Mouse (Mus musculus) left cerebral cortex, postnatal 14 days (tissue): ENCODE data around the gene Smcp. TPM values are rescaled to one million over a fixed set of nuclear protein-coding genes. Genes with fewer than 3 reads are reported as not detected.

ENCODE experiments used
- DNase-seq, 2 experiments: peaks; one replicate each; pipeline ENCODE4 v3.0.0; 2021 to 2022; ENCODE audit warnings: low spot score in 2 of 2, mixed read lengths in 1 of 2
- intact Hi-C: fragments of 180-260 bp; cut with DNase I; formaldehyde crosslinking; loops from one replicate; pipeline ENCODE4 v1.15.1; 2025
- long read RNA-seq, 2 experiments: library from polyadenylated mRNA; stranded (forward); transcript quantifications; one replicate each; pipeline ENCODE4 v2.0.0; 2021
- total RNA-seq, 2 experiments: library from RNA; stranded (reverse); gene quantifications; 2 replicates each; pipeline ENCODE4 v1.2.3; 2021

The Smcp gene
- total RNA-seq: not detected
- long read RNA-seq, experiment 1: 0 reads
- long read RNA-seq, experiment 2: 0 reads

- DNase-seq: no peak
- intact Hi-C loops: no loop called here
Observed at GRCm38 (mm10) chr3:92588858-92589257, at the start of gene Smcp. Gene Smcp (minus strand): TSS chr3:92588997.

DNA sequence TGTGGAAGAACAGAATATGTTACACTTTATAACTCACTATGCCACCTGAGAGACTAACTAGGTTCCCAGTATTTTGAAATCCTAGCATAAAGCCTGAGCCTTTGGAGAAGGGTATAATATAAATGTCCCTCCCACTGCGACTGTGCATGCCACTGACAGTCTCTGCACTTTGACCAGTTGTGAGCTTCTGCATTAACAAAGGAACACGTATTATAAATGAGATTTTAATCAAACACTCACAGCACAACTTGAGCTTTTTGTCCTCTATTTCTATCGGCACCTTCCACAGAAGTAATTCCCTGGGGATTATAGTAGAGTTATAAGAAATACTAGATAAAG lies 49.8 kb upstream of the Smcp start:
- no peak for DNase-seq
- intact Hi-C loops: no loop called here

GRCm38 (mm10) chr3:92637745-92638652 lies 49.2 kb upstream of the Smcp start:
- intact Hi-C loops: no loop called here
- no peak for DNase-seq

- intact Hi-C loops: no loop called here
- no peak for DNase-seq
Observed at GRCm38 (mm10) chr3:92621560-92621959, 32.8 kb upstream of the Smcp start, which contains the start of gene Lce6a. Gene Lce6a (minus strand): TSS chr3:92621660.

- intact Hi-C loops: loop anchor here (10.0 kb wide), 2 partner anchors 215 to 455 kb away; no protein-coding TSS in a partner anchor
- no peak for DNase-seq
Observed at GRCm38 (mm10) chr3:92609804-92610203, 21.0 kb upstream of the Smcp start.

DNA sequence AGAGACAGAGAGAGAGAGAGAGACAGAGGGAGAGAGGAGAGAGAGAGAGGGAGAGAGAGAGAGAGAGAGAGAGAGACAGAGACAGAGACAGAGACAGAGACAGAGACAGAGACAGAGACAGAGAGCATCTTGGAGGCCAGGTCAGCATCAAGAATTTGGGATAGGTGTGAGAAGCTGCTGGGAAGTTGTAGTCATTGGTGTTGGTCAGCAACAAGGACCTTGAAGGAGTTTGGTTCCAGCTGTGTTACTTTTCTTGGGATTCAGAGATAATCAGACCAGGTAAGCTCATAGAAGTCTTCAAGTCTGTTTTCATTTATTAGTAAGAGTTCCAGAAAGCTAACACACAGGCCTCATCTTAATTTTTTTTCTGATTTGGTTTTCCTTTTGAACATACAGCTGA lies 18.6 kb upstream of the Smcp start, which contains the start of gene 2210017I01Rik:
Gene 2210017I01Rik (minus strand): TSS at position 101 of the 400 bp plus-strand sequence.
- intact Hi-C loops: loop anchor here (10.0 kb wide), 2 partner anchors 213 to 453 kb away; no protein-coding TSS in a partner anchor
- no peak for DNase-seq

GRCm38 (mm10) chr3:92602169-92602568 lies 13.4 kb upstream of the Smcp start:
- DNase-seq: no peak
- intact Hi-C loops: loop anchor here (10.0 kb wide), 2 partner anchors 207 to 447 kb away; no protein-coding TSS in a partner anchor

- DNase-seq: no peak
- intact Hi-C loops: loop anchor here (10.0 kb wide), 2 partner anchors 206 to 446 kb away; no protein-coding TSS in a partner anchor
Observed at GRCm38 (mm10) chr3:92600456-92600855, 11.7 kb upstream of the Smcp start.

DNA sequence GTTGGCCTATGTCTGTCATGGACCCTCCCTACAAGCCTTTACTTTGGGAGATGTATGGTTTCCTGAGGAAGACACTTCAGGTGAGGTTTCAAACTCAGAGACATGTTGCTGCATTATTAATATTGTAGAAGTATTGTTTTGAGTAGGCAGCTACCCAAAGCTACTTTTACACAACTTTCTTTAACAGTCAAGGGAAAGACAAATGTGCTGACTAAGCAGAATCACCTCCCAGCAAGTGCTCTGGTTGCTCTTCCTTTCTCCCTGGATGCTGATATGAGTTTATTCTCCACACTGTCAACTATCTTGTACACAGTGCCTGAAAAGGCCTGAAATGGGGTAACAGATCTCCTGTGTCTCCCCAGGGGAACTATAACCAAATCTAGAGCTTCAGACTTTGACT lies 11.2 kb upstream of the Smcp start:
- no peak for DNase-seq
- intact Hi-C loops: loop anchor here (10.0 kb wide), 2 partner anchors 205 to 445 kb away; no protein-coding TSS in a partner anchor

GRCm38 (mm10) chr3:92598429-92598828 lies 9.6 kb upstream of the Smcp start:
- intact Hi-C loops: no loop called here
- no peak for DNase-seq

DNA sequence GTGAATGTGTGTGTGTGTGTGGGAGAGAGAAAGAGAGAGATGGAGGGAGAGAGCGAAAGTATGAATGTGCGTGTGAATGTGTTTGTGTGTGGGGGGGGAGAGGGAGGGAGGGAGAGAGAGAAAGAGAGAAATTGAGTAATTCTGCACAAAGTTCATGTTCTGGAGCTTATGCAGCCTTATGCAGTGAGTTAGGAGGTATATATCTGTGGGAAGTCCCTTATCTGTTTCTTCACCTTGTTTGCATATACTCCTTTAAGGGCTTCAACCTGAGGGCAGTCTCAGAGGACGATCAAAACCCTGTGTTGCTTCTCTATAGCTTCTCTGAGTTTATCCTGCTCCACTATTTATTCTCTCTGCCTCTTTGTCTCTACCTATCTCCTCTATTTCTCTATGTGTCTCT lies 1.6 kb downstream of the Smcp start:
- intact Hi-C loops: no loop called here
- no peak for DNase-seq

- intact Hi-C loops: no loop called here
- no peak for DNase-seq
Observed at GRCm38 (mm10) chr3:92585055-92585454, 3.7 kb downstream of the Smcp start.

- DNase-seq: no peak
- intact Hi-C loops: no loop called here
Observed at GRCm38 (mm10) chr3:92583164-92583826, 5.5 kb downstream of the Smcp start.

DNA sequence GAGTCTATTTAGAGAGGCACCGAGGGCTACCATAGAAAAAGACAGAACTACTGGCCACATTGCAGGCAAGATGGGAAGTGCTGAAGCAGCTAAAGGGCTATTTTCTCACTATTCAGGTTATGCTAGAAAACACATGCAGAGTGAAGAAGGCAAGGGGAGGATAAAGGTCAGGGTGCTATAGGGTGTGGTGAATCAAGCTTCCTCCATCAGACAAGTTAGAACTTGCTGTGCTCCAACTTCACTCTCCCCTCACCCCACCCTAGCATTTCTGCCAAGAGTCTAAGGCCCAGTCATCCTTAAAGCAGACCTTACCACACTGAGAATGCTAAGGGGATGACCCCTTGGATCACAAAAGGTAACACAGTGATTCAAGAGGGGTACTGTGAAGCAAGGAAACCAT lies 9.3 kb downstream of the Smcp start:
- intact Hi-C loops: no loop called here
- no peak for DNase-seq

DNA sequence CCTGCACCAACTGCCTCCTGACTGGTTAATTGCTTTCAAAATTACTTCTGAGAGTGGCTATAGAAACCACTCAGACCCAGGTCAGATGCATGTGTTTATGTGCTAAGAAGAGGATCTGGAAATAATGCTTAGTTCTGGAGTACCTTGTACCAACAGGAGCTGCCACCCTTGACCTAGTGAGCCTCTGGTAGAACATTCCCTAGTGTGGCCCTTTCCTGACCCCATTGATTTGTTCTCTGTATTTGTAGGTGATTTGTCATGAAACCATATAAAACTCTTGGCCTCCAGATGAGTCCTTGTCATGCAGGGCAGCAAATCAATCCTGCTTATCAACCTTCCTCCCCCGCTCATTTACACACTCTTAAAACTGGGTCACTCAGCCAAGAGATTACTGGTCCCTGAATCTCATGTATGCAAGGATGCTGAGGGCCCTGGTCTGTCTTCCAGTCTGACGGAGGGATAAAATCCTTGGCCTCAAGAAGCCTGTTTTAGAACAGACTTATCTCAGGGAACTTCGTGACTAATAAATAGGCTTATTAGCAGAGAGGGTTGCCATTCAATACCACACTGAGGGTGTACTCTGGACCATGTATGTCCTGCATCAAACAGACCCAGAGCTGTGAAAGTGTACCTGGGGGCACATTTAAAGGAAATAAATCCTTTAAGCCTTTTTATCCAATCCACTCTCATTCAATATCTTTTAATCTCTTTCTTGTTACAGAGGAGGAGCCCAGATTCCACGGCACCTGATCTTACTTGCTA lies 10.0 kb downstream of the Smcp start:
- intact Hi-C loops: no loop called here
- no peak for DNase-seq

- DNase-seq: no peak
- intact Hi-C loops: no loop called here
Observed at GRCm38 (mm10) chr3:92573449-92574041, 15.3 kb downstream of the Smcp start, which contains the start of gene Ivl. Gene Ivl (minus strand): TSS chr3:92573735.

DNA sequence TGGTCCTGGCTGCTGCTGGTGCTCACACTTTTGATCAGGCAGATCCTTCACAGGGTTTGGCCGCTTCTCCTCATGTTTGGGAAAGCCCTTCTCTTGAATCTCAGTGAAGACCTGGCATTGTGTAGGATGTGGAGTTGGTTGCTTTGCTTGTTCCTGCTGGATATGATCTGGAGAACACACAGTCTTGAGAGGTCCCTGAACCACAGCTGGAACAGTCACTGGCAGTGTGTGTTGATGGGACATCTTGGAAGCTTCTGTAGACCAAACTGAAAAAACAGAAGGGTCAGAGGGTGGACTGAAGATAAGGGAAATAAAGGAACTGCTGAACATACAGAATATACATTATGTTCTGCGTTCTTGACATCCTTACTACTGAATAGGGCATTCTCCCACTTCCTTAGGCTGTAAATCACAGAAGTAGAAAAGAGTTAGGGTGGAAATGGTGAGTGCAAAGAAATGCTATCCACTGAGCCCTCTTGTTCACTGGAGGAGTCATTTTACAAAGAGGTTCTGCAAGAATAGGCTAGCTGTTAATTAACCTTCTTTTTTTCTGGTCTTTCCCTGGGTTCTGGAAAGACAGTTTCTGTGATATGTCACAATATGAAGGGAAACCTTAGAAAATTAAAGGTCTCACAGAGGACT lies 16.2 kb downstream of the Smcp start:
- intact Hi-C loops: no loop called here
- DNase-seq: no peak

GRCm38 (mm10) chr3:92568752-92569151 lies 20.0 kb downstream of the Smcp start:
- DNase-seq: no peak
- intact Hi-C loops: loop anchor here (10.0 kb wide), 1 partner anchor 336 kb away; no protein-coding TSS in a partner anchor

DNA sequence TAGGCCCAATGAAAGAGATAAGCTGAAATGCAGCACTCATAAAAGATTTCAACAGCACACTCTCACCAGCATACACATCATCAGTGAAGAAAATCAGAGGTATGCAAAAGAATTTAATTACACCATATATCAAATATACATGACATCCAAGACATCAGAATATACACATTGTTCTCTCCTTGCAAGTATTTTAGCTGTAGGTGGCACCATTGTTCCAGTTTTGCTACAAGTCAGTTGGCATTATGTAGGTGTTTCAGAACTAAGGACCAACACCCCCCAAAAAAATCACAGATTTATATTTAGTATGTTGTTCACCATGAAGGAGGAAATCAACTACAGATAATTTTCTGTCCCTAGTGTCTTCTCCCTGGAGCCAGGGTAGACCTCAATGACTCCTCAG lies 23.4 kb downstream of the Smcp start:
- DNase-seq: no peak
- intact Hi-C loops: loop anchor here (10.0 kb wide), 1 partner anchor 339 kb away; no protein-coding TSS in a partner anchor
